Mouse (Mus musculus) splenic B cell, adult 2 months (primary cell): ENCODE measurements around the gene Zfp781.
"Not testable (repeated sequence)": the region's sequence is repeated elsewhere in the genome, so short reads cannot be mapped to it uniquely, and the experiment has no call there.

ENCODE experiments used
- DNase-seq: peaks from one replicate; pipeline ENCODE4 v3.0.0-alpha.2; 2011; ENCODE audit warnings: low read depth, low spot score
- H3K27me3 ChIP-seq: 2 replicates; pipeline ENCODE4 v1.6.1; 2012; ENCODE audit warnings: mild to moderate bottlenecking, low read length, moderate library complexity, mixed read lengths; ENCODE audit not compliant: control insufficient read depth, poor library complexity, insufficient read depth, severe bottlenecking
- H3K36me3 ChIP-seq: 2 replicates; pipeline ENCODE4 v1.6.1; 2012; ENCODE audit warnings: mild to moderate bottlenecking, low read length, moderate library complexity, mixed read lengths; ENCODE audit not compliant: control insufficient read depth, poor library complexity, insufficient read depth, severe bottlenecking

Zfp781 gene

GRCm38 (mm10) chr10:81929842-81930743 is at the start of gene Zfp781:
Gene Zfp781 (minus strand): TSS chr10:81930480.
- not testable (repeated sequence) for H3K27me3 ChIP-seq, DNase-seq, H3K36me3 ChIP-seq

DNA sequence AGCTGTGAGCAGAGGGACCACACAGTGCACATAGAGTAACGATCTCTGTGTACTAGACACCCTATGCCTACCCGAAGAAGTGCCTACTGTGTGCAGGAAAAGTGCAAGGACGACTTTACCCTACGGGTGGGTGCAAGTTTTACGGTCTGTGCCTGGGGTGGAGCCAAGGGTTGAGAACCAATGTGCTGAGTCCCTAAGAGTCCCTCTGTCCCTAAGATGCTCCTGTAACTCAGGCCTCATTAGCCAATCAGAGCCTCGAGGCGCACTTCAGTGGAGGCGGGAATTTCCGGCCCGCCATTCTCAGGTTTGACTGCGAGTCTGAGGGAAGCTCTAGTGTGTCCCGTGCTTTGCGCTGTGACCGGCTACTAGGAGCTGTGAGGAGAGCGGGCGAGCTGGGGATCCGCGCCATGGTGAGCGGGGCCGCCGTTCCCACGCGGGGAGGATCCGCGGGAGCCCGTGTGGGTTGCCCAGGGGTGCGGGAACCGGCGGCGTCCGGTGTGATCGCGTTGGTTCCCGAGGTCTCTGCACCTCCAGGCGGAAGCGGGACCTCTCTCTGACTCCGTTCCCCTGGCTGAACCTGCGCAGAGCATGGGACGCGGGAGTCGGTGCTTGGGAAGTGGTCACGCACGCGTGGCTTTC is 48.2 kb upstream of the Zfp781 start:
- H3K27me3 ChIP-seq, DNase-seq, H3K36me3 ChIP-seq: not testable (repeated sequence)

DNA sequence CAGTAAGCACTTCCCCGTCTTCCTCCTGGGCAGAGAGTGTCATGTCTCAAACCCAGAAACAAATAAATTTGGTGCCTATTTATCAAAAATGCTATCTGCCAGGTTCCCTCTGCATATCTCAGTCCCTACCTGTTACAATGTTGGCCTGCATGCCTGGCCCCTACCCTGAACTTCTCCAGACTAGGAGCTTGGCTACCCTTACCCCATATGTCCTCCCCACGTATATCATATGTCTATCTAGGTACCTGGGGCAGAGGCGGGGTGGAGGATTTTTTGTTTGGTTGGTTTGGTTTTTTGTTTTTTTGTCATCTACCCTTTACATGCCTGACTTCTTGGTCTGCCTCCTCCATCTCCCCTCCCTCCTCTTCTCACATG is 451 bp upstream of the Zfp781 start:
- H3K27me3 ChIP-seq, H3K36me3 ChIP-seq, DNase-seq: not testable (repeated sequence)

GRCm38 (mm10) chr10:81863409-81864407 is 66.6 kb downstream of the Zfp781 start, which contains the start of gene Gm32687:
Gene Gm32687 (plus strand): TSS chr10:81863934.
- not testable (repeated sequence) for H3K36me3 ChIP-seq, H3K27me3 ChIP-seq, DNase-seq
